Mouse (Mus musculus): ENCODE results near the gene Spag17. TPM values are rescaled to one million over a fixed set of nuclear protein-coding genes. Genes with fewer than 3 reads are reported as not detected.
"Not testable (repeated sequence)": the region's sequence is repeated elsewhere in the genome, so short reads cannot be mapped to it uniquely, and the experiment has no call there.

Gene Spag17
- polyA plus RNA-seq, 1 experiment: 0.03 TPM

GRCm38 (mm10) chr3:99864706-99865105, 20.5 kb upstream of the Spag17 start:
- DNase-seq: no peak
- WGBS: 93% methylated on average over 1 of the region's 1 CpGs

GRCm38 (mm10) chr3:99875137-99875536, 10.1 kb upstream of the Spag17 start:
- no peak overlapping the region for H3K27ac ChIP-seq (ENCODE audit: control insufficient read depth, insufficient read depth, low read length)
- no peaks in the 10 kb centered on the region for H3K4me1 ChIP-seq (replicated peaks; ENCODE audit: control insufficient read depth, insufficient read depth, low read length)
- H3K4me3 ChIP-seq (ENCODE audit: control insufficient read depth, insufficient read depth, low read length): no peak overlapping the region
- no peaks in the 10 kb centered on the region for H3K36me3 ChIP-seq (ENCODE audit: control insufficient read depth, insufficient read depth, low read length)
- TF ChIP-seq POLR2A (IDR thresholded peaks at IDR 0.05; ENCODE audit: control insufficient read depth, extremely low read depth, insufficient read depth, low read length, poor library complexity) (no peak), CTCF (IDR thresholded peaks at IDR 0.05; ENCODE audit: borderline replicate concordance, control insufficient read depth, extremely low read depth, insufficient read depth, low read length, poor library complexity) (no peak)
- DNase-seq: no peak
- no peaks in the 10 kb centered on the region for H3K27me3 ChIP-seq (ENCODE audit: control insufficient read depth, insufficient read depth, low read length)

More at GRCm38 (mm10) chr3:99864706-99865105, 20.5 kb upstream of the Spag17 start:
- no peak for TF ChIP-seq POLR2A (IDR thresholded peaks at IDR 0.05; ENCODE audit: control insufficient read depth, extremely low read depth, insufficient read depth, low read length, poor library complexity)
- no peak for TF ChIP-seq CTCF (IDR thresholded peaks at IDR 0.05; ENCODE audit: borderline replicate concordance, control insufficient read depth, extremely low read depth, insufficient read depth, low read length, poor library complexity)
- Histone ChIP-seq H3K4me1 (replicated peaks; ENCODE audit: control insufficient read depth, insufficient read depth, low read length) (no peaks in the 10 kb centered on the region), H3K4me3 (ENCODE audit: control insufficient read depth, insufficient read depth, low read length) (no peak overlapping the region), H3K27ac (ENCODE audit: control insufficient read depth, insufficient read depth, low read length) (no peak overlapping the region), H3K27me3 (ENCODE audit: control insufficient read depth, insufficient read depth, low read length) (no peaks in the 10 kb centered on the region), H3K36me3 (ENCODE audit: control insufficient read depth, insufficient read depth, low read length) (no peaks in the 10 kb centered on the region)

GRCm38 (mm10) chr3:99881498-99881897, 3.7 kb upstream of the Spag17 start:
- TF ChIP-seq POLR2A (IDR thresholded peaks at IDR 0.05; ENCODE audit: control insufficient read depth, extremely low read depth, insufficient read depth, low read length, poor library complexity): no peak
- Histone ChIP-seq H3K4me1 (replicated peaks; ENCODE audit: control insufficient read depth, insufficient read depth, low read length) (no peaks in the 10 kb centered on the region), H3K36me3 (ENCODE audit: control insufficient read depth, insufficient read depth, low read length) (no peaks in the 10 kb centered on the region), H3K27me3 (ENCODE audit: control insufficient read depth, insufficient read depth, low read length) (no peaks in the 10 kb centered on the region), H3K27ac (ENCODE audit: control insufficient read depth, insufficient read depth, low read length) (no peak overlapping the region), H3K4me3 (ENCODE audit: control insufficient read depth, insufficient read depth, low read length) (no peak overlapping the region)
- DNase-seq: no peak
- WGBS: 93% methylated on average over 3 of the region's 3 CpGs

GRCm38 (mm10) chr3:99883988-99884564, 1.1 kb upstream of the Spag17 start:
- WGBS: 92% methylated on average over 6 of the region's 6 CpGs
- Histone ChIP-seq H3K36me3 (ENCODE audit: control insufficient read depth, insufficient read depth, low read length) (no peaks in the 10 kb centered on the region), H3K4me1 (replicated peaks; ENCODE audit: control insufficient read depth, insufficient read depth, low read length) (no peaks in the 10 kb centered on the region)

GRCm38 (mm10) chr3:99894741-99895140, 9.5 kb downstream of the Spag17 start:
- 96% methylated on average over 4 of the region's 4 CpGs for WGBS
- not testable (repeated sequence) for DNase-seq

More at GRCm38 (mm10) chr3:99883988-99884564, 1.1 kb upstream of the Spag17 start:
- H3K27me3 ChIP-seq (ENCODE audit: control insufficient read depth, insufficient read depth, low read length): no peaks in the 10 kb centered on the region
- H3K4me3 ChIP-seq (ENCODE audit: control insufficient read depth, insufficient read depth, low read length): no peak overlapping the region
- no peak for TF ChIP-seq POLR2A (IDR thresholded peaks at IDR 0.05; ENCODE audit: control insufficient read depth, extremely low read depth, insufficient read depth, low read length, poor library complexity)
- no peak overlapping the region for H3K27ac ChIP-seq (ENCODE audit: control insufficient read depth, insufficient read depth, low read length)
- no peak for DNase-seq

GRCm38 (mm10) chr3:99913809-99914439, 28.7 kb downstream of the Spag17 start:
- Histone ChIP-seq H3K27ac (ENCODE audit: control insufficient read depth, insufficient read depth, low read length) (no peak overlapping the region), H3K36me3 (ENCODE audit: control insufficient read depth, insufficient read depth, low read length) (no peaks in the 10 kb centered on the region), H3K4me1 (replicated peaks; ENCODE audit: control insufficient read depth, insufficient read depth, low read length) (no peaks in the 10 kb centered on the region), H3K27me3 (ENCODE audit: control insufficient read depth, insufficient read depth, low read length) (no peaks in the 10 kb centered on the region), H3K4me3 (ENCODE audit: control insufficient read depth, insufficient read depth, low read length) (no peak overlapping the region)
- 93% methylated on average over 8 of the region's 8 CpGs for WGBS
- TF ChIP-seq CTCF (IDR thresholded peaks at IDR 0.05; ENCODE audit: borderline replicate concordance, control insufficient read depth, extremely low read depth, insufficient read depth, low read length, poor library complexity) (no peak), POLR2A (IDR thresholded peaks at IDR 0.05; ENCODE audit: control insufficient read depth, extremely low read depth, insufficient read depth, low read length, poor library complexity) (no peak)
- no peak for DNase-seq

More at GRCm38 (mm10) chr3:99894741-99895140, 9.5 kb downstream of the Spag17 start:
- not testable (repeated sequence) for H3K27me3 ChIP-seq (ENCODE audit: control insufficient read depth, insufficient read depth, low read length); H3K27ac ChIP-seq (ENCODE audit: control insufficient read depth, insufficient read depth, low read length); H3K36me3 ChIP-seq (ENCODE audit: control insufficient read depth, insufficient read depth, low read length); H3K4me3 ChIP-seq (ENCODE audit: control insufficient read depth, insufficient read depth, low read length); H3K4me1 ChIP-seq (replicated peaks; ENCODE audit: control insufficient read depth, insufficient read depth, low read length)

- no peak for TF ChIP-seq POLR2A (IDR thresholded peaks at IDR 0.05; ENCODE audit: control insufficient read depth, extremely low read depth, insufficient read depth, low read length, poor library complexity)
- no peak for TF ChIP-seq CTCF (IDR thresholded peaks at IDR 0.05; ENCODE audit: borderline replicate concordance, control insufficient read depth, extremely low read depth, insufficient read depth, low read length, poor library complexity)
- Histone ChIP-seq H3K4me1 (replicated peaks; ENCODE audit: control insufficient read depth, insufficient read depth, low read length) (no peaks in the 10 kb centered on the region), H3K27ac (ENCODE audit: control insufficient read depth, insufficient read depth, low read length) (no peak overlapping the region), H3K36me3 (ENCODE audit: control insufficient read depth, insufficient read depth, low read length) (no peaks in the 10 kb centered on the region), H3K4me3 (ENCODE audit: control insufficient read depth, insufficient read depth, low read length) (no peak overlapping the region), H3K27me3 (ENCODE audit: control insufficient read depth, insufficient read depth, low read length) (no peaks in the 10 kb centered on the region)
- DNase-seq: no peak
- WGBS: 86% methylated on average over 3 of the region's 3 CpGs
These were observed 37.7 kb downstream of the Spag17 start for GRCm38 (mm10) chr3:99922944-99923343.

Data from thymus, adult 2 months (tissue).